Mouse (Mus musculus) lung, adult 2 months (tissue): ENCODE results near the gene C77080.

Experiments
- CTCF ChIP-seq: fragments of 200-500 bp; IDR thresholded peaks from 2 replicates; pipeline ENCODE4 v1.5.1; 2011; ENCODE audit warnings: mild to moderate bottlenecking, low read length, control low read depth; ENCODE audit not compliant: insufficient read depth
- POLR2A ChIP-seq: fragments of 200-500 bp; IDR thresholded peaks from 2 replicates; pipeline ENCODE4 v1.6.1; 2011; ENCODE audit warnings: low read depth, mild to moderate bottlenecking, control low read depth, low read length, borderline replicate concordance; ENCODE audit errors: extremely low read depth

DNA sequence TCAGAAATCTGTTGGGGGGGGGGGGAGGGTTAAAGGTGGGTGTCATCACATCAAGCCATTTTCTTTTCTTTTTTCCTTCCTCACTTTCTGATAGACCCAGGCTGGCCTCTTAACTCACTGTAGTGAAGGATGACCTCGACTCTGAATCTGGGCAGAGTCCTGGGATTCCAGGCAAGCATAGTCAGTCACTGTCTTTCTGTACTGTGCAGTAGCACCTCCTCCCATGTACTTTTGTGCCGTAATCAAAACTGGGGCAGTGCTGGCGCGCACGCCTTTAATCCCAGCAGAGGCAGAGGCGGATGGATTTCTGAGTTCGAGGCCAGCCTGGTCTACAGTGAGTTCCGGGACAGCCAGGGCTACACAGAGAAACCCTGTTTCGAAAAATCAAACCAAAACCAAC is 42.6 kb upstream of the C77080 start:
- TF ChIP-seq CTCF (no peak), POLR2A (no peak)
